Mouse (Mus musculus): ENCODE measurements around the gene Zfp872. TPM values are rescaled to one million over a fixed set of nuclear protein-coding genes. Genes with fewer than 3 reads are reported as not detected.

The Zfp872 gene
- polyA plus RNA-seq, 1 experiment, result 0.07 TPM

DNA sequence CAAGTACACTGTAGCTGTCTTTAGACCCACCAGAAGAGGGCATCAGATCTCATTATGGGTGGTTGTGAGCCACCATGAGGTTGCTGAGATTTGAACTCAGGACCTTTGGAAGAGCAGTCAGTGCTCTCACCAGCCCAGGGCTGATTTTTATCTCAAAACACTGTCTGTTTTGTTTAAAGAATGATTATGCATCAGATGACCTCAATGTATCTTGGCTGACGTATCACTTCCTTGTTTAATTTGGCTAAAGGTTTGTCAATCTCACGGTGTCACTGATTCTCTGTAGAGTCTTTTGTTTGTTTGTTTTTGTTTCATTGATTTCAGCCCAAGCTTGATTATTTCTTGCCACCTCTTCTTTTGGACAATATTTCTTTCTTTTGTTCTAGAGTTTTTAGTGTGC, 36.9 kb upstream of the Zfp872 start:
- no peak for DNase-seq
- Histone ChIP-seq H3K27ac (ENCODE audit: insufficient read depth, low read length) (no peak overlapping the region), H3K27me3 (ENCODE audit: control insufficient read depth, insufficient read depth, low read length) (no peaks in the 10 kb centered on the region), H3K4me3 (replicated peaks; ENCODE audit: insufficient read depth, low read depth, low read length) (no peak overlapping the region), H3K4me1 (ENCODE audit: control insufficient read depth, insufficient read depth, low read length) (0 out of 2 replicates have a peak, but pooled peaks cover 2% of the 10 kb centered on the region)
- TF ChIP-seq POLR2A (IDR thresholded peaks at IDR 0.05; ENCODE audit: borderline replicate concordance, insufficient read depth, low read length) (no peak), CTCF (IDR thresholded peaks at IDR 0.05; ENCODE audit: borderline replicate concordance, insufficient read depth, low read depth, low read length) (no peak)
- 78% methylated on average over 2 of the region's 2 CpGs for WGBS

GRCm38 (mm10) chr9:22153810-22154209, 34.1 kb upstream of the Zfp872 start:
- Histone ChIP-seq H3K4me1 (ENCODE audit: control insufficient read depth, insufficient read depth, low read length) (peaks cover 2% of the 10 kb centered on the region; the same call in 1 of the 2 replicates), H3K4me3 (replicated peaks; ENCODE audit: insufficient read depth, low read depth, low read length) (no peak overlapping the region), H3K27ac (ENCODE audit: insufficient read depth, low read length) (no peak overlapping the region), H3K27me3 (ENCODE audit: control insufficient read depth, insufficient read depth, low read length) (no peaks in the 10 kb centered on the region)
- WGBS, result 84% methylated on average over 3 of the region's 3 CpGs
- no peak for TF ChIP-seq CTCF (IDR thresholded peaks at IDR 0.05; ENCODE audit: borderline replicate concordance, insufficient read depth, low read depth, low read length)
- TF ChIP-seq POLR2A (IDR thresholded peaks at IDR 0.05; ENCODE audit: borderline replicate concordance, insufficient read depth, low read length), result no peak
- no peak for DNase-seq

DNA sequence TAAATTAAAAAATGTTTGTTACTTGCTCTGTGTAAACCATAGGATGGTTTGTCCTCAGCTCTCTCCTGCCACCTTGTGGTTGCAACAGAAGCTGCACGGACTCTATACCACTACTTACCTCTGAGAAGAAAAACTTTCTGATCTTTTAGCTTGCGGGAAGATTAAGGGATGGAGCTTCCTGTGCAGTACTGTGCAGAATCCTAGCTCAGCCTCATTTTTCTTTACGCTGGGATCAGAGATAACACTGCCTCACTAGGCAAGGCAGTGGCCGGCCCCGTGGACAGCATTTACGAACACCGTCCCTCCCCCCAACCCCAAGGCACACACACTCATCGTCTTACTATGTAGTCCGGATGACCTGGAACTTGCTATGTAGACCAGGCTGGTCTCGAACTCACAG, 32.3 kb upstream of the Zfp872 start:
- peaks cover 2% of the 10 kb centered on the region; the same call in 1 of the 2 replicates for H3K4me1 ChIP-seq (ENCODE audit: control insufficient read depth, insufficient read depth, low read length)
- DNase-seq, result peak; percentile 68 to 69
- H3K27me3 ChIP-seq (ENCODE audit: control insufficient read depth, insufficient read depth, low read length), result no peaks in the 10 kb centered on the region
- no peak overlapping the region for H3K27ac ChIP-seq (ENCODE audit: insufficient read depth, low read length)
- WGBS, result 11% methylated on average over 10 of the region's 10 CpGs
- no peak overlapping the region for H3K4me3 ChIP-seq (replicated peaks; ENCODE audit: insufficient read depth, low read depth, low read length)
- TF ChIP-seq POLR2A (IDR thresholded peaks at IDR 0.05; ENCODE audit: borderline replicate concordance, insufficient read depth, low read length) (no peak), CTCF (IDR thresholded peaks at IDR 0.05; ENCODE audit: borderline replicate concordance, insufficient read depth, low read depth, low read length) (peak; percentile 72)

DNA sequence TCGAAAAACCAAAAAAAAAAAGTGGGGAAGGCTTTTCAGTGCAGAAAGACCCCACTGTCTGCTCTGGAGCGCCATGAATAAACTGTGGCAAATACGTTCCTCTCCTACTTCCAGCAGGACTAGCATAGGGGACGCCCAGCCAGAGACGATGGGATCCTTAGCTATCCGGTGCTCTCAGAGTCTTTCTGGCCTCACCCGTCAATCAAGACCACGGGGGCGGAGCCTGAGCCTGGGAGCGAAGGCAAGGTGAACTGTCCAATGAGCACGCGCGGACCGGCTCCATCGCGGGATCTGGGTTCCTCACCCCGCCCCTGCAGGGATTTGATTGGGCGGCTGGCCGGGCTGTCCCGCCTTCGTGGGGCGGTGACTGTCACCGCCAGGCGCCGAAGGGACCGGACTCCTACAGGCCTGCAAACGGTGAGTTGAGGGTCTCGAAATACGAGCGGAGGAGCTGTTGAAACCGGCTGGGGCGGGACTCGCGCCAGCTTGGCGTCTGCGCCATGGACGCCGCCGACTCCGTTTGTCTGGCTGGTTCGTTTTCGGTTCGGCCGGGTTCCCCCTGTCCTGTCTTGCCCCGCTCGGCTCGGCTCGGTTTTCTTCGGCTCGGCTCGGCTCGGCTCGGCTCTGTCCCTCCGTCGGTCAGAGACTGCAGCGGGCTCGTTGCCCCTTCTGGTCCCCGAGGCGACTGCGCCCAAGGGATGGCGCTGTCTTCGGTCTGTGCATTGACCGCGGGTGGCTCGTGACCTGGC, 31.2 kb upstream of the Zfp872 start, which contains the start of gene Pigyl:
Gene Pigyl (plus strand): TSS at position 350 of the 749 bp plus-strand sequence.
- Histone ChIP-seq H3K27ac (ENCODE audit: insufficient read depth, low read length) (peak within 1 kb of the TSS; percentile 92), H3K27me3 (ENCODE audit: control insufficient read depth, insufficient read depth, low read length) (no peaks in the 10 kb centered on the region), H3K4me3 (replicated peaks; ENCODE audit: insufficient read depth, low read depth, low read length) (peak within 1 kb of the TSS; percentile 89), H3K4me1 (ENCODE audit: control insufficient read depth, insufficient read depth, low read length) (peaks cover 2% of the 10 kb centered on the region; the same call in 1 of the 2 replicates)
- TF ChIP-seq CTCF (IDR thresholded peaks at IDR 0.05; ENCODE audit: borderline replicate concordance, insufficient read depth, low read depth, low read length) (0 out of 2 replicates have a peak, but pooled peaks have one; percentile 8), POLR2A (IDR thresholded peaks at IDR 0.05; ENCODE audit: borderline replicate concordance, insufficient read depth, low read length) (peak; percentile 92)
- peak; percentile 99 for DNase-seq
- WGBS, result under 1% methylated on average over 65 of the region's 65 CpGs

DNA sequence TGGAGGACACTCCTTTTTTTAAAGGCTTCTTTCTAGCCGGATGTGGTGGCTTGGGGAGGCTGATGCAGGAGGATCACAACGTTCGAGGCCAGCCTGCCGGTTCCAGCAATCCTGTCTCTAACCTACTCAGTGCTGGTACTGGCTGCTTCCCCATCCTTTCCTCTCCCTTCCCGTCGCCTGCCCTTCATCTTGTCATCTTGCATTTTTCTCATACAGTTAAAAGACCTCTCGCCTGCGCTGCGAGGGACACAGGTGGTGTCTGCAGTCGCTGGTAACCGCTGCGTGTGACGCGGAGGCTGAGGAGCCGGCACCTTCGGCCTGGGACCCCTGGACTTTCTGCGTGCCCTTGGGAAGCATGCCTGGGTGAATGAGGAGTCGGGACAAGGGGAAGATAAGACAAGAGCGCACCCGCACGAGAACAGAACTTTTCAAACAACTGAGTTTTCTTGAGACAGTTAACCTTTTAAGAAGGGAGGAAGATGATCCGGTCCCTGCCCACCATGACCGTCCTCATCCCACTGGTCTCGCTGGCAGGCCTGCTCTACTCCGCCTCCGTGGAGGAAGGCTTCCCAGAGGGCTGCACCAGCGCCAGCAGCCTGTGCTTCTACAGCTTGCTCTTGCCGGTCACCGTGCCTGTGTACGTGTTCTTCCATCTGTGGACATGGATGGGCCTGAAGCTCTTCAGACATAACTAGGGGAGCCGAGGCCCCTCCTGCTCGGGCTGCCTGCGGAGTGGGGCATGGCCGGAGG, 30.2 kb upstream of the Zfp872 start:
- peaks cover 2% of the 10 kb centered on the region; the same call in 1 of the 2 replicates for H3K4me1 ChIP-seq (ENCODE audit: control insufficient read depth, insufficient read depth, low read length)
- peak; percentile 46 to 54 for DNase-seq
- no peak for TF ChIP-seq CTCF (IDR thresholded peaks at IDR 0.05; ENCODE audit: borderline replicate concordance, insufficient read depth, low read depth, low read length)
- no peak for TF ChIP-seq POLR2A (IDR thresholded peaks at IDR 0.05; ENCODE audit: borderline replicate concordance, insufficient read depth, low read length)
- 34% methylated on average over 34 of the region's 34 CpGs for WGBS
- H3K27ac ChIP-seq (ENCODE audit: insufficient read depth, low read length), result peak overlapping the region; percentile 92; the same call in 1 of the 2 replicates
- H3K27me3 ChIP-seq (ENCODE audit: control insufficient read depth, insufficient read depth, low read length), result no peaks in the 10 kb centered on the region
- peak overlapping the region; percentile 89 for H3K4me3 ChIP-seq (replicated peaks; ENCODE audit: insufficient read depth, low read depth, low read length)

DNA sequence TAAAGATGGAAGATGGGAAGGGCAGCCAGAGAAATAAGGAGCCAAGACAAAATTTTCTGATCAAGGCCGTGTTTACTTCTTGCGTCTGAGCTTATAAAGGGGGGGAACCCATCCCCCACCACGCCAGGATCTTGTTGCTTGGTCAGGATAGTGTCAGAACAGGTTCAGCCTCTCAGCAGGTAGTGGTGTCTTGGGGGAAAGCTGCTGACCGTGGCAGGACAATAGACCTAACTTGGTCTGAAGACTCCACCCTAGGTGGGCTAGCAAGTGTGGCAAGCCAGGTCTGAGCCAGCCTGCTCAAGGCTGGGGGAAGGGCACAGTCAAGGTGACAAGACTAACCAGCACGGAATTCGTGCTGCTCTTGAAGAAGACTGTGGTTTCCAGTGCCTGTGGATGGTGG, 26.6 kb upstream of the Zfp872 start:
- 44% methylated on average over 6 of the region's 6 CpGs for WGBS
- TF ChIP-seq POLR2A (IDR thresholded peaks at IDR 0.05; ENCODE audit: borderline replicate concordance, insufficient read depth, low read length) (no peak), CTCF (IDR thresholded peaks at IDR 0.05; ENCODE audit: borderline replicate concordance, insufficient read depth, low read depth, low read length) (no peak)

DNA sequence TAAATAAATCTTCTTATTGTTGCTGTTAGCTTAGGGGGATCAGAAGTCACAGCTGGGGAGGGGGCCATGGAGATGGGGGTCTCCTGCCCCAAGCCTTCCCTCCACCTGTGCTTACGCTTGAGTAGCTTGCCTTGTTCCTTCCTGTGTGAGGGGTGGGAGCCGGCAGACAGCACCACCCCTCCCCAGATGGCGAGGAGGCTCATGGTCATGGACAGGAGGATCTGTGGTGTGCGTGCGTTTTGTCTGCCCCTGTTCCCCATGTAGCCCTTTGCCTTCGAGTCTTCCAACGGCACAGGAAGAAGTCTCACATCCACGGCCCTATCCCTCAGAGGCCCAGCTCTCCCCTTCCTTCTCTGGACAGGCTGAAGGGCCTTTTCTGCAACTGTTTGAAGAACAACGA, 25.6 kb upstream of the Zfp872 start:
- Histone ChIP-seq H3K27ac (ENCODE audit: insufficient read depth, low read length) (no peak overlapping the region), H3K4me1 (ENCODE audit: control insufficient read depth, insufficient read depth, low read length) (no peaks in the 10 kb centered on the region; the same call in 1 of the 2 replicates), H3K27me3 (ENCODE audit: control insufficient read depth, insufficient read depth, low read length) (no peaks in the 10 kb centered on the region), H3K4me3 (replicated peaks; ENCODE audit: insufficient read depth, low read depth, low read length) (no peak overlapping the region)
- DNase-seq, result no peak
- no peak for TF ChIP-seq CTCF (IDR thresholded peaks at IDR 0.05; ENCODE audit: borderline replicate concordance, insufficient read depth, low read depth, low read length)
- TF ChIP-seq POLR2A (IDR thresholded peaks at IDR 0.05; ENCODE audit: borderline replicate concordance, insufficient read depth, low read length), result no peak
- 87% methylated on average over 9 of the region's 9 CpGs for WGBS

More for the DNA sequence above, 26.6 kb upstream of the Zfp872 start:
- no peak overlapping the region for H3K4me3 ChIP-seq (replicated peaks; ENCODE audit: insufficient read depth, low read depth, low read length)
- H3K27ac ChIP-seq (ENCODE audit: insufficient read depth, low read length), result no peak overlapping the region
- no peaks in the 10 kb centered on the region for H3K27me3 ChIP-seq (ENCODE audit: control insufficient read depth, insufficient read depth, low read length)
- no peak for DNase-seq
- H3K4me1 ChIP-seq (ENCODE audit: control insufficient read depth, insufficient read depth, low read length), result no peaks in the 10 kb centered on the region; the same call in 1 of the 2 replicates
